Mouse (Mus musculus) heart, adult 8-10 months (tissue): Measurements from ENCODE around the gene Moxd1. TPM values are rescaled to one million over a fixed set of nuclear protein-coding genes. Genes with fewer than 3 reads are reported as not detected.

Experiments used
- total RNA-seq, 4 experiments: library from RNA; stranded (reverse); gene quantifications; 2 replicates each; pipeline ENCODE4 v1.2.4; 2022

The Moxd1 gene
- total RNA-seq, 4 experiments from 2014 or later: 0.16 to 0.24 (median 0.19) TPM; not detected in 1

Other genes starting within 250 kb of the Moxd1 start
- gene Taar6, start 237.9 kb upstream of the Moxd1 start, total RNA-seq: not detected
- not detected for gene Taar7a, start 230.0 kb upstream of the Moxd1 start, total RNA-seq
- not detected for gene Taar7b, start 223.6 kb upstream of the Moxd1 start, total RNA-seq
- not detected for gene Taar7d, start 196.3 kb upstream of the Moxd1 start, total RNA-seq
- gene Taar7e, start 185.9 kb upstream of the Moxd1 start, total RNA-seq: not detected
- gene Taar7f, start 174.0 kb upstream of the Moxd1 start, total RNA-seq: not detected
- not detected for gene Taar8a, start 147.0 kb upstream of the Moxd1 start, total RNA-seq
- not detected for gene Taar8b, start 131.2 kb upstream of the Moxd1 start, total RNA-seq
- gene Taar8c, start 121.6 kb upstream of the Moxd1 start, total RNA-seq: not detected
- not detected for gene Taar9, start 114.0 kb upstream of the Moxd1 start, total RNA-seq
- gene Stx7, start 74.2 kb upstream of the Moxd1 start, total RNA-seq: 10 to 100 TPM; 41.3 to 54.2 (median 48.0) TPM